In genomic region chr6:106726078-106726477, GRCm38 (mm10) we compare ENCODE assay signal across 27 mouse cellular contexts. TPM values are rescaled to one million over a fixed set of nuclear protein-coding genes. Genes with fewer than 3 reads are reported as not detected.
A peak's percentile ranks its signal among the peaks of the same experiment; 100 is the strongest.
DNase-seq lines count a peak whose midpoint lies in the region; ATAC-seq and TF ChIP-seq lines count a peak whose summit lies in the region.
"Had no signal": no experiment of that assay in that cellular context is flagged by ENCODE, and none has a peak within 500 bp of the region (broad histone marks: within the 10 kb centered on the region; RNA-seq: fewer than 3 reads in every experiment).

No protein-coding gene starts in this region.

- H3K27ac ChIP-seq in liver, embryonic 12.5 days, result no peak overlapping the region
- H3K27ac ChIP-seq in liver, embryonic 11.5 days (ENCODE audit: low read depth, low read length), result no peak overlapping the region
- no peak overlapping the region for H3K27ac ChIP-seq in MEL (ENCODE audit: control insufficient read depth, low read depth, low read length)
- H3K27ac ChIP-seq in hindbrain, embryonic 16.5 days (ENCODE audit: low read depth, low read length), result no peak overlapping the region
- no peak overlapping the region for H3K27ac ChIP-seq in heart, embryonic 10.5 days
- H3K27ac ChIP-seq: forebrain, embryonic 10.5 days; heart, adult 2 months; heart, embryonic 15.5 days; layer of hippocampus, adult 2 months; limb, embryonic 15.5 days; lung, embryonic 15.5 days; macrophage had no signal

- H3K9ac ChIP-seq in liver, embryonic 12.5 days, result no peak overlapping the region
- H3K9ac ChIP-seq in liver, embryonic 11.5 days (ENCODE audit: low read depth, low read length), result no peak overlapping the region
- H3K9ac ChIP-seq in MEL (ENCODE audit: control insufficient read depth, low read depth, low read length, poor library complexity, severe bottlenecking), result no peak overlapping the region
- H3K9ac ChIP-seq in hindbrain, embryonic 16.5 days (ENCODE audit: low read depth, low read length), result no peak overlapping the region
- H3K9ac ChIP-seq: heart, embryonic 15.5 days; limb, embryonic 15.5 days; lung, embryonic 15.5 days had no signal

- no peak for DNase-seq in liver, embryonic 11.5 days (ENCODE audit: low spot score)
- DNase-seq in MEL (ENCODE audit: low read depth, low spot score), result peak; percentile 45
- DNase-seq in induced T-regulatory cell, adult 2 months (ENCODE audit: low read depth), result peak; percentile 3
- DNase-seq in naive thymus-derived CD4-positive, alpha-beta T cell, adult 2 months (ENCODE audit: low read depth), result peak; percentile 6
- DNase-seq in adrenal gland, adult 18-20 months (ENCODE audit: low spot score in 2 of 2), result no peak
- no peak for DNase-seq in heart, embryonic 10.5 days (ENCODE audit: low spot score)
- DNase-seq: adrenal gland, postnatal 25 days; cerebellum, adult 18-20 months; cerebellum, postnatal 25 days; heart, adult 2 months; heart, postnatal 4 days; kidney, adult 18-20 months; kidney, postnatal 10 days; midbrain, embryonic 14.5 days; right cerebral cortex, postnatal 14 days; thymus, adult 2 months had no signal

- H3K79me2 ChIP-seq in MEL (ENCODE audit: control insufficient read depth, insufficient read depth, low read length, poor library complexity), result no peaks in the 10 kb centered on the region

- H3K4me2 ChIP-seq in liver, embryonic 12.5 days, result peak overlapping the region; percentile 15; the same call in 1 of the 2 replicates
- no peak overlapping the region for H3K4me2 ChIP-seq in liver, embryonic 11.5 days
- no peak overlapping the region for H3K4me2 ChIP-seq in hindbrain, embryonic 16.5 days (ENCODE audit: low read length)
- H3K4me2 ChIP-seq: heart, embryonic 15.5 days; limb, embryonic 15.5 days; lung, embryonic 15.5 days had no signal

- H3K27me3 ChIP-seq in liver, embryonic 12.5 days (replicated peaks), result no peaks in the 10 kb centered on the region
- no peaks in the 10 kb centered on the region for H3K27me3 ChIP-seq in liver, embryonic 11.5 days (replicated peaks; ENCODE audit: control insufficient read depth, insufficient read depth, low read length)
- peaks cover 2% of the 10 kb centered on the region in 2 experiments; a peak in 1 of 4 replicates for H3K27me3 ChIP-seq in MEL (ENCODE audit: control insufficient read depth in 1 of 2, insufficient read depth in 2 of 2, low read length in 2 of 2)
- H3K27me3 ChIP-seq in hindbrain, embryonic 16.5 days (replicated peaks; ENCODE audit: control insufficient read depth, insufficient read depth, low read length), result no peaks in the 10 kb centered on the region
- no peaks in the 10 kb centered on the region for H3K27me3 ChIP-seq in heart, embryonic 10.5 days (ENCODE audit: insufficient read depth, poor library complexity, severe bottlenecking)
- H3K27me3 ChIP-seq: heart, embryonic 15.5 days; limb, embryonic 15.5 days; lung, embryonic 15.5 days; Patski had no signal

- H3K4me1 ChIP-seq in liver, embryonic 12.5 days, result no peaks in the 10 kb centered on the region
- no peaks in the 10 kb centered on the region for H3K4me1 ChIP-seq in liver, embryonic 11.5 days (replicated peaks; ENCODE audit: control insufficient read depth, insufficient read depth, low read length)
- peaks cover 4 to 20% of the 10 kb centered on the region in 2 experiments for H3K4me1 ChIP-seq in MEL (ENCODE audit: control insufficient read depth in 1 of 2, insufficient read depth in 2 of 2, low read length in 2 of 2)
- H3K4me1 ChIP-seq in hindbrain, embryonic 16.5 days (ENCODE audit: control insufficient read depth, insufficient read depth, low read depth, low read length), result no peaks in the 10 kb centered on the region
- H3K4me1 ChIP-seq in heart, embryonic 10.5 days, result no peaks in the 10 kb centered on the region
- H3K4me1 ChIP-seq: forebrain, embryonic 10.5 days; heart, embryonic 15.5 days; limb, embryonic 15.5 days; lung, embryonic 15.5 days had no signal

- 26% methylated on average over 6 of the region's 6 CpGs for WGBS in liver, embryonic 12.5 days (ENCODE audit: insufficient replicate concordance)
- 48% methylated on average over 6 of the region's 6 CpGs for WGBS in liver, embryonic 11.5 days
- 80% methylated on average over 6 of the region's 6 CpGs for WGBS in hindbrain, embryonic 16.5 days
- WGBS in heart, embryonic 10.5 days, result 76% methylated on average over 6 of the region's 6 CpGs

- TF ChIP-seq EP300 in MEL (IDR thresholded peaks at IDR 0.05; ENCODE audit: low read depth in 1 of 2, low read length in 2 of 2), result no peak

- TF ChIP-seq POLR2A in MEL (IDR thresholded peaks at IDR 0.05; ENCODE audit: control insufficient read depth in 1 of 2, insufficient read depth in 1 of 2, low read depth in 1 of 2, low read length in 2 of 2, poor library complexity in 1 of 2), result no peak

- H3K36me3 ChIP-seq in liver, embryonic 12.5 days, result no peaks in the 10 kb centered on the region
- H3K36me3 ChIP-seq in liver, embryonic 11.5 days (ENCODE audit: control insufficient read depth, insufficient read depth, low read length), result no peaks in the 10 kb centered on the region
- H3K36me3 ChIP-seq in MEL (ENCODE audit: control insufficient read depth in 1 of 2, insufficient read depth in 2 of 2, low read length in 2 of 2), result peaks cover 0 to 26% of the 10 kb centered on the region in 2 experiments; a peak in 2 of 4 replicates
- no peaks in the 10 kb centered on the region for H3K36me3 ChIP-seq in hindbrain, embryonic 16.5 days (ENCODE audit: control insufficient read depth, insufficient read depth, low read length)
- H3K36me3 ChIP-seq in heart, embryonic 10.5 days, result no peaks in the 10 kb centered on the region
- H3K36me3 ChIP-seq: forebrain, embryonic 10.5 days; heart, embryonic 15.5 days; limb, embryonic 15.5 days; lung, embryonic 15.5 days had no signal

- ATAC-seq in liver, embryonic 12.5 days, result no peak
- no peak for ATAC-seq in liver, embryonic 11.5 days (replicated peaks; ENCODE audit: low FRiP score)
- no peak for ATAC-seq in hindbrain, embryonic 16.5 days
- ATAC-seq: Patski had no signal

- no peaks in the 10 kb centered on the region for H3K9me3 ChIP-seq in liver, embryonic 12.5 days (replicated peaks)
- H3K9me3 ChIP-seq in liver, embryonic 11.5 days (ENCODE audit: control insufficient read depth, low read length), result no peaks in the 10 kb centered on the region
- H3K9me3 ChIP-seq in MEL (replicated peaks; ENCODE audit: insufficient read depth, low read length), result no peaks in the 10 kb centered on the region
- H3K9me3 ChIP-seq in hindbrain, embryonic 16.5 days (ENCODE audit: control insufficient read depth, low read length), result no peaks in the 10 kb centered on the region
- H3K9me3 ChIP-seq in heart, embryonic 10.5 days, result no peaks in the 10 kb centered on the region
- H3K9me3 ChIP-seq: forebrain, embryonic 10.5 days; heart, embryonic 15.5 days; limb, embryonic 15.5 days; lung, embryonic 15.5 days had no signal

- TF ChIP-seq RAD21 in MEL (IDR thresholded peaks at IDR 0.05; ENCODE audit: low read depth, low read length), result no peak

- no peak for TF ChIP-seq CTCF in MEL (IDR thresholded peaks at IDR 0.05 in 2 of 3, conservative IDR thresholded peaks at IDR 0.05 in 1 of 3; ENCODE audit: control insufficient read depth in 1 of 3, insufficient read depth in 1 of 3, low read depth in 2 of 3, low read length in 3 of 3, poor library complexity in 1 of 3, severe bottlenecking in 1 of 3)

- H3K4me3 ChIP-seq in liver, embryonic 12.5 days, result no peak overlapping the region
- no peak overlapping the region for H3K4me3 ChIP-seq in liver, embryonic 11.5 days (ENCODE audit: low read depth, low read length)
- peak overlapping the region; percentile 22 to 42; a peak in 3 of 4 replicates for H3K4me3 ChIP-seq in MEL (ENCODE audit: control insufficient read depth in 1 of 2, insufficient read depth in 1 of 2, low read depth in 2 of 2, low read length in 2 of 2)
- H3K4me3 ChIP-seq in hindbrain, embryonic 16.5 days (ENCODE audit: low read length), result no peak overlapping the region
- no peak overlapping the region for H3K4me3 ChIP-seq in heart, embryonic 10.5 days
- H3K4me3 ChIP-seq: forebrain, embryonic 10.5 days; heart, adult 2 months; heart, embryonic 15.5 days; layer of hippocampus, adult 2 months; limb, embryonic 15.5 days; lung, embryonic 15.5 days had no signal

TF ChIP-seq in MEL, 35 proteins besides CTCF, POLR2A, EP300 and RAD21:
- peak; percentile 62 for TF ChIP-seq GATA1 (IDR thresholded peaks at IDR 0.05; ENCODE audit: low read depth, low read length)
- no peak for TF ChIP-seq ZNF384 (IDR thresholded peaks at IDR 0.05; ENCODE audit: low read depth, low read length)

RNA-seq across cellular contexts. Expression of gene Il5ra, which starts 22.8 kb away (rescaled TPM):
- 0.20 and 0.25 TPM in 2 replicates for polyA plus RNA-seq in liver, embryonic 12.5 days (2016; fragmentation: Nextera tagmentation; extraction: Ambion mirVana)
- 0.14 and 0.38 TPM in 2 replicates for polyA plus RNA-seq in liver, embryonic 11.5 days (2014; fragmentation: Nextera tagmentation; extraction: Ambion mirVana)
- not detected in 2 replicates for total RNA-seq in MEL (2012; rRNA removed)
- polyA plus RNA-seq in MEL (2012; ENCODE audit: insufficient read depth in 1 of 2, insufficient read length in 2 of 2, low read depth in 1 of 2, low replicate concordance in 2 of 2, missing spikeins in 1 of 2), result under 1 TPM in 1 of 2 experiments, not detected in 1; 0.10 TPM
- total RNA-seq in adrenal gland, adult 18-20 months (2021), result not detected
- polyA plus RNA-seq in hindbrain, embryonic 16.5 days (2015; fragmentation: Nextera tagmentation; extraction: Ambion mirVana), result not detected in 2 replicates
- not detected in 2 replicates for polyA plus RNA-seq in heart, embryonic 10.5 days (2016; fragmentation: Nextera tagmentation; extraction: Ambion mirVana)
- total RNA-seq: adrenal gland, postnatal 25 days; gastrocnemius, adult 8-10 months; layer of hippocampus, adult 2 months; left cerebral cortex, postnatal 36 days had no signal
- polyA plus RNA-seq: forebrain, embryonic 10.5 days; heart, embryonic 15.5 days; midbrain, embryonic 14.5 days had no signal

RNA-seq across cellular contexts. Expression of gene Trnt1, which starts 42.8 kb away (rescaled TPM):
- 57.4 and 59.2 TPM in 2 replicates for polyA plus RNA-seq in liver, embryonic 12.5 days (2016; fragmentation: Nextera tagmentation; extraction: Ambion mirVana)
- polyA plus RNA-seq in liver, embryonic 11.5 days (2014; fragmentation: Nextera tagmentation; extraction: Ambion mirVana), result 82.3 and 94.4 TPM in 2 replicates
- total RNA-seq in MEL (2012; rRNA removed), result 107 and 131 TPM in 2 replicates
- polyA plus RNA-seq in MEL (2012; ENCODE audit: insufficient read depth in 1 of 2, insufficient read length in 2 of 2, low read depth in 1 of 2, low replicate concordance in 2 of 2, missing spikeins in 1 of 2), result 10 to 100 TPM; 63.9 to 87.1 TPM
- total RNA-seq in adrenal gland, adult 18-20 months (2021), result 10 to 100 TPM; 50.0 to 62.7 TPM
- polyA plus RNA-seq in hindbrain, embryonic 16.5 days (2015; fragmentation: Nextera tagmentation; extraction: Ambion mirVana), result 60.4 and 61.9 TPM in 2 replicates
- polyA plus RNA-seq in heart, embryonic 10.5 days (2016; fragmentation: Nextera tagmentation; extraction: Ambion mirVana), result 55.7 and 64.8 TPM in 2 replicates

Comparison
In these comparisons a context has a peak if more than half of its experiments do, and no peak if none do; other contexts are left out.
1. H3K4me3 ChIP-seq: peak in MEL (2 of 2); none in liver, embryonic 12.5 days (single experiment), liver, embryonic 11.5 days (single experiment), hindbrain, embryonic 16.5 days (single experiment) and heart, embryonic 10.5 days (single experiment).
2. DNase-seq: peak in MEL (single experiment), induced T-regulatory cell, adult 2 months (single experiment) and naive thymus-derived CD4-positive, alpha-beta T cell, adult 2 months (single experiment); none in liver, embryonic 11.5 days (single experiment), adrenal gland, adult 18-20 months (0 of 2) and heart, embryonic 10.5 days (single experiment).